ENCODE assay signal across 8 mouse cellular contexts in the genomic region with DNA sequence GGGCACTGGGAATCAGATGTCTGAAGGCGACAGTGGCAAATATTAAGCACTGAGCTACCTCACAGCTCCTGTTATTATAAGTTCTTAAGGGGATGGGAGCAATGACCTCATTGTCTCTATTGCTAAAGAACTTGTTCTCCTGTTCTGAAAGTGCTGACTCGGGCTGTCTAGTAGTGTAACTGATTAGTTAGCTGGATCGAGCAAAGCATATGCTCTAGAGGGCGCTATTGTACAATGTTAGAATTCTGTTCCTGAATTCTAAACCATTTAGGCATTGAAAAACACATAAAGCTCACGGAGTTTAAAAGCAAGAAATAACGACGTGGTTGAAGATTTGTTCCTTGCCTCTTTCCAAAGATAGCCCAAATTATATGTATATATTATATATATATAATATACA. TPM values are rescaled to one million over a fixed set of nuclear protein-coding genes. Genes with fewer than 3 reads are reported as not detected.
DNase-seq lines count a peak whose midpoint lies in the region; ATAC-seq and TF ChIP-seq lines count a peak whose summit lies in the region.

No protein-coding gene starts in this region.

- DNase-seq in kidney, adult 2 months: peak; percentile 46
- DNase-seq in kidney, adult 11 months: no peak
- DNase-seq in MEL-GATA-1-ER (ENCODE audit: extremely low read depth, low read depth): peak; percentile 44
- peak; percentile 36 for DNase-seq in c-Kit-positive CD71-negative TER-119-negative erythroid progenitor cells, embryonic 14.5 days (ENCODE audit: low read depth)
- DNase-seq in left cerebral cortex, adult 18-20 months (ENCODE audit: low spot score in 2 of 2): peak; percentile 10 to 28
- DNase-seq in spleen, adult 18-20 months: no peak
- no peak for DNase-seq in midbrain, embryonic 10.5 days (ENCODE audit: low spot score)

- peak; percentile 47; the same call in 1 of the 2 replicates for ATAC-seq in forebrain, embryonic 16.5 days

- H3K27me3 ChIP-seq in kidney, adult 2 months (replicated peaks; ENCODE audit: control insufficient read depth, insufficient read depth, low read length): no peaks in the 10 kb centered on the region
- no peaks in the 10 kb centered on the region for H3K27me3 ChIP-seq in forebrain, embryonic 16.5 days (replicated peaks; ENCODE audit: control insufficient read depth, insufficient read depth, low read length)
- H3K27me3 ChIP-seq in midbrain, embryonic 10.5 days (ENCODE audit: low read depth, poor library complexity, severe bottlenecking): no peaks in the 10 kb centered on the region

- no peak overlapping the region for H3K4me2 ChIP-seq in forebrain, embryonic 16.5 days (ENCODE audit: low read length)

- no peaks in the 10 kb centered on the region for H3K4me1 ChIP-seq in kidney, adult 2 months (ENCODE audit: control insufficient read depth, insufficient read depth, low read length)
- H3K4me1 ChIP-seq in forebrain, embryonic 16.5 days (replicated peaks; ENCODE audit: control insufficient read depth, insufficient read depth, low read length): no peaks in the 10 kb centered on the region
- no peaks in the 10 kb centered on the region for H3K4me1 ChIP-seq in midbrain, embryonic 10.5 days

- TF ChIP-seq POLR2A in kidney, adult 2 months (IDR thresholded peaks at IDR 0.05; ENCODE audit: low read depth, low read length): no peak

- no peak overlapping the region for H3K27ac ChIP-seq in kidney, adult 2 months (ENCODE audit: insufficient read depth, low read depth, low read length)
- H3K27ac ChIP-seq in forebrain, embryonic 16.5 days (ENCODE audit: low read length): no peak overlapping the region
- H3K27ac ChIP-seq in midbrain, embryonic 10.5 days (replicated peaks): no peak overlapping the region

- no peaks in the 10 kb centered on the region for H3K36me3 ChIP-seq in kidney, adult 2 months (ENCODE audit: control insufficient read depth, insufficient read depth, low read length)
- H3K36me3 ChIP-seq in forebrain, embryonic 16.5 days (ENCODE audit: control insufficient read depth, insufficient read depth): no peaks in the 10 kb centered on the region
- no peaks in the 10 kb centered on the region for H3K36me3 ChIP-seq in midbrain, embryonic 10.5 days

- no peak overlapping the region for H3K9ac ChIP-seq in forebrain, embryonic 16.5 days (replicated peaks; ENCODE audit: low read depth, low read length)

- TF ChIP-seq CTCF in kidney, adult 2 months (conservative IDR thresholded peaks at IDR 0.05; ENCODE audit: insufficient read depth, insufficient read length, low read depth, low read length): no peak

- H3K4me3 ChIP-seq in kidney, adult 2 months (ENCODE audit: insufficient read depth, low read depth, low read length): no peak overlapping the region
- H3K4me3 ChIP-seq in forebrain, embryonic 16.5 days (replicated peaks; ENCODE audit: low read length): no peak overlapping the region
- H3K4me3 ChIP-seq in midbrain, embryonic 10.5 days: no peak overlapping the region

- 21% methylated on average over 7 of the region's 7 CpGs for WGBS in kidney, adult 2 months
- 20% methylated on average over 7 of the region's 7 CpGs for WGBS in forebrain, embryonic 16.5 days
- WGBS in midbrain, embryonic 10.5 days: 29% methylated on average over 7 of the region's 7 CpGs

- no peaks in the 10 kb centered on the region for H3K9me3 ChIP-seq in forebrain, embryonic 16.5 days (ENCODE audit: control insufficient read depth, low read length)
- H3K9me3 ChIP-seq in midbrain, embryonic 10.5 days (replicated peaks): no peaks in the 10 kb centered on the region

RNA-seq across cellular contexts. Expression of a gene that starts 20.3 kb away (rescaled TPM):
- polyA plus RNA-seq in kidney, adult 2 months (2012; rRNA removed): 0.03 TPM in 1 of 2 replicates, not detected in the other
- polyA plus RNA-seq in forebrain, embryonic 16.5 days (2015; fragmentation: Nextera tagmentation; extraction: Ambion mirVana): not detected in 2 replicates
- total RNA-seq in left cerebral cortex, adult 18-20 months (2021): not detected
- 0.09 TPM in 1 of 2 replicates, not detected in the other for polyA plus RNA-seq in midbrain, embryonic 10.5 days (2016; fragmentation: Nextera tagmentation; extraction: Ambion mirVana)

Comparison
In these comparisons a context has a peak if more than half of its experiments do, and no peak if none do; other contexts are left out.
1. DNase-seq: peak in kidney, adult 2 months (single experiment), MEL-GATA-1-ER (single experiment), c-Kit-positive CD71-negative TER-119-negative erythroid progenitor cells, embryonic 14.5 days (single experiment) and left cerebral cortex, adult 18-20 months (2 of 2); none in kidney, adult 11 months (single experiment), spleen, adult 18-20 months (0 of 2) and midbrain, embryonic 10.5 days (single experiment).